Mouse (Mus musculus): Measurements from ENCODE around the gene Alox12. TPM values are rescaled to one million over a fixed set of nuclear protein-coding genes. Genes with fewer than 3 reads are reported as not detected.

Gene Alox12
- polyA plus RNA-seq, 1 experiment from 2014 or later, result 20.0 TPM

DNA sequence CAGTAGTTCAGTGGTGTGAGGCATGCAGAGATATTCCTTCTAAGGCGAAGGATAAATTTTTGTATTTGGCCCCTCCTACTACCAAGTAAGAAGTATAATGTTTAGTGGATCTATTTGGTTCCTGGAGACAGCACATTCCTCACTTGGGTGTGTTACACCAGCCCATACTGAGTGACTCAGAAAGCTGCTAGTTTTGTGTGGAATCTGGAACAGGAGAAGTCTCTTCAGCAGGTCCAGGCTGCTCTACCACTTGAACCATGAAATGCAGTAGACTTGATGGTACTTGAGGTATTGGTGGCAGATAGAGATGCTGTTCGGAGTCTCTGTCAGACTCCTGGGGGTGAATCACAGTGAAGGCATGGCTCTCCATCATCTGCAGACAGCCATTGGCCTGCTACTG, 44.5 kb downstream of the Alox12 start:
- Histone ChIP-seq H3K4me2 (ENCODE audit: low read depth, low read length) (no peak overlapping the region), H3K9me3 (ENCODE audit: low read length) (no peaks in the 10 kb centered on the region), H3K27me3 (ENCODE audit: insufficient read depth, low read length) (peaks cover 27% of the 10 kb centered on the region), H3K4me3 (ENCODE audit: low read depth, low read length) (no peak overlapping the region), H3K36me3 (replicated peaks; ENCODE audit: insufficient read depth, low read length) (no peaks in the 10 kb centered on the region), H3K27ac (ENCODE audit: low read depth) (no peak overlapping the region), H3K9ac (replicated peaks) (no peak overlapping the region), H3K4me1 (ENCODE audit: insufficient read depth) (peaks cover 16% of the 10 kb centered on the region)
- WGBS (ENCODE audit: insufficient replicate concordance), result 92% methylated on average over 2 of the region's 2 CpGs
- TF ChIP-seq EP300 (IDR thresholded peaks at IDR 0.05; ENCODE audit: low read depth), result no peak
- TF ChIP-seq CTCF (IDR thresholded peaks at IDR 0.05; ENCODE audit: low read depth), result no peak
- ATAC-seq (no peak), DNase-seq (no peak)

GRCm38 (mm10) chr11:70208778-70209388, 46.3 kb downstream of the Alox12 start:
- Histone ChIP-seq H3K9ac (replicated peaks) (no peak overlapping the region), H3K4me1 (ENCODE audit: insufficient read depth) (peaks cover 7% of the 10 kb centered on the region), H3K36me3 (replicated peaks; ENCODE audit: insufficient read depth, low read length) (no peaks in the 10 kb centered on the region), H3K9me3 (ENCODE audit: low read length) (no peaks in the 10 kb centered on the region), H3K4me2 (ENCODE audit: low read depth, low read length) (no peak overlapping the region), H3K4me3 (ENCODE audit: low read depth, low read length) (no peak overlapping the region), H3K27me3 (ENCODE audit: insufficient read depth, low read length) (peaks cover 9% of the 10 kb centered on the region), H3K27ac (ENCODE audit: low read depth) (no peak overlapping the region)
- DNase-seq (no peak), ATAC-seq (peak; percentile 74)
- WGBS (ENCODE audit: insufficient replicate concordance), result 57% methylated on average over 5 of the region's 5 CpGs
- TF ChIP-seq EP300 (IDR thresholded peaks at IDR 0.05; ENCODE audit: low read depth) (no peak), CTCF (IDR thresholded peaks at IDR 0.05; ENCODE audit: low read depth) (no peak)

DNA sequence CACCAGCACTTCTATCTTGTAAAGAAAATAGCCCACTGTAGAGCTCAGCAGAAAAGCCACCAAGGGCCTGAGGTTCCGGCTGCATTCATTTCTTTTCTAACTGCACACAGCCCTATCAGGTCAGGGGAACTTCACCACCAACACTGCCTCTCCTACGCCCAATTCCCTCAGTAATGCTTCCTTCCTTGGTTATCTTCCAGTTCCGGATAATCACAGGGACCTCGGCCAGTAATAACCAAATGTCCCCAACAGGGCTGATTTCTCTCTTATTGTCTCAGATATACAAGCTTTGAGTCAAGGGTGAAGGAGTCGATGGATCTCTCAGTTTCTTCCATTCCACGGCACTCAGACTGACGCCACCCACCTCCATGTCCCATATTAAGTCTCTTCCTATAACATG, 47.9 kb downstream of the Alox12 start:
- no peak overlapping the region for H3K9ac ChIP-seq (replicated peaks)
- no peak overlapping the region for H3K4me3 ChIP-seq (ENCODE audit: low read depth, low read length)
- 79% methylated on average over 7 of the region's 7 CpGs for WGBS (ENCODE audit: insufficient replicate concordance)
- no peak for DNase-seq
- H3K4me2 ChIP-seq (ENCODE audit: low read depth, low read length), result no peak overlapping the region
- no peaks in the 10 kb centered on the region for H3K9me3 ChIP-seq (ENCODE audit: low read length)
- TF ChIP-seq CTCF (IDR thresholded peaks at IDR 0.05; ENCODE audit: low read depth), result no peak
- no peak for TF ChIP-seq EP300 (IDR thresholded peaks at IDR 0.05; ENCODE audit: low read depth)
- no peaks in the 10 kb centered on the region for H3K27me3 ChIP-seq (ENCODE audit: insufficient read depth, low read length)
- ATAC-seq, result no peak
- H3K4me1 ChIP-seq (ENCODE audit: insufficient read depth), result peaks cover 3% of the 10 kb centered on the region; the same call in 1 of the 2 replicates
- no peaks in the 10 kb centered on the region for H3K36me3 ChIP-seq (replicated peaks; ENCODE audit: insufficient read depth, low read length)
- no peak overlapping the region for H3K27ac ChIP-seq (ENCODE audit: low read depth)

GRCm38 (mm10) chr11:70206801-70207200, 48.4 kb downstream of the Alox12 start:
- DNase-seq, result no peak
- TF ChIP-seq EP300 (IDR thresholded peaks at IDR 0.05; ENCODE audit: low read depth) (no peak), CTCF (IDR thresholded peaks at IDR 0.05; ENCODE audit: low read depth) (no peak)
- Histone ChIP-seq H3K27ac (ENCODE audit: low read depth) (no peak overlapping the region), H3K9ac (replicated peaks) (no peak overlapping the region), H3K9me3 (ENCODE audit: low read length) (no peaks in the 10 kb centered on the region), H3K4me3 (ENCODE audit: low read depth, low read length) (no peak overlapping the region), H3K36me3 (replicated peaks; ENCODE audit: insufficient read depth, low read length) (no peaks in the 10 kb centered on the region), H3K27me3 (ENCODE audit: insufficient read depth, low read length) (no peaks in the 10 kb centered on the region), H3K4me1 (ENCODE audit: insufficient read depth) (peaks cover 3% of the 10 kb centered on the region; the same call in 1 of the 2 replicates), H3K4me2 (ENCODE audit: low read depth, low read length) (no peak overlapping the region)
- no peak for ATAC-seq
- WGBS (ENCODE audit: insufficient replicate concordance), result 47% methylated on average over 2 of the region's 2 CpGs

DNA sequence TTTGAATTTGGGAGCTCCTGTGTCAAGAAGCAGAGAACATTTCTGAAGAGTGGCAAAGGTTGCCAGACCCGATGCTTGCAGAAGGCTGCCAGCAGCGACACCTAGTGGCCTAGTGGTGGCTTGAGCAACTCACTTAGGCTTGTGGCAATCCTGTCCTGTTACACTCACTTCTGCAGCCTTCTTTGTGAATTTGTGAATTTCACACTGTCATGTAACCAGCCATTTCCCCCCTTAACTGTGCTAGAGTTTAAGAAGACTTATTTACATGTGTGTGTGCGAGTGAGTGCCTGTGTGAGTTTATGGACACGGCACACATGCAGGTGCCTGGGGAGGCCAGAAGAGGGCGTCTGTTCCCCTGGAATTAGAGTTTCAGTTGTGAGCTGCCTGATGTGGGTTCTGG, 53.5 kb downstream of the Alox12 start:
- H3K4me1 ChIP-seq (ENCODE audit: insufficient read depth), result no peaks in the 10 kb centered on the region
- H3K4me3 ChIP-seq (ENCODE audit: low read depth, low read length), result no peak overlapping the region
- H3K36me3 ChIP-seq (replicated peaks; ENCODE audit: insufficient read depth, low read length), result no peaks in the 10 kb centered on the region
- no peaks in the 10 kb centered on the region for H3K9me3 ChIP-seq (ENCODE audit: low read length)
- ATAC-seq (peak; percentile 43; the same call in 1 of the 2 replicates), DNase-seq (peak; percentile 89)
- no peak overlapping the region for H3K27ac ChIP-seq (ENCODE audit: low read depth)
- peak; percentile 94 for TF ChIP-seq CTCF (IDR thresholded peaks at IDR 0.05; ENCODE audit: low read depth)
- TF ChIP-seq EP300 (IDR thresholded peaks at IDR 0.05; ENCODE audit: low read depth), result no peak
- WGBS (ENCODE audit: insufficient replicate concordance), result 37% methylated on average over 5 of the region's 5 CpGs
- no peak overlapping the region for H3K9ac ChIP-seq (replicated peaks)
- no peaks in the 10 kb centered on the region for H3K27me3 ChIP-seq (ENCODE audit: insufficient read depth, low read length)
- H3K4me2 ChIP-seq (ENCODE audit: low read depth, low read length), result no peak overlapping the region

DNA sequence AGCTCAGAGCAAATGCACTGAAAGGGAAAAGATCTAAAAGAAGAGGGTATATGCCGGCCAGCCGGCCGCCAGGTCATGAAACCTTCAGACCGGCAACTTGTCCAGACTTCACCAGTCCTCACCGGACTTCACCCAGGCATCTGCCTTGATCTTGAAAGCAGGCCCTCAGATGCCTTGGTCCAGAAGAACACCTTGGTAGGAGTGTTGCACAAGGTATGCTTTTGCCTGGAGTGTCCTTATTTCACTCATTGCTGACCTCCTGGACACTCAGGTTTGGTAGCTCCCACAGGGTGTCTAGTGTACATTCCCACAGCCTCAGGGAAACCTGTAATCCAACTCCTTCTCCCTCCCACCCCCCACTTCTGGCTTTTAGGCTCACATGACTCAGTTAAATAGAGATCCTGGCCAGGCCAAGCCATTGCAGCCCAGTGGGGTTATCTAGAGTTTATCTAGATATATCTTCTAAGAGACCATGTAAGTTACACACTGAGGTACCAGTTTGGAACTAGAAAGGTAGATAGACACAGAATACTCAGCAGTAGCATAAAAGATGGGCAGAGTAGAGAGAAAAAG, 55.0 kb downstream of the Alox12 start:
- no peak overlapping the region for H3K9ac ChIP-seq (replicated peaks)

More for the DNA sequence above, 55.0 kb downstream of the Alox12 start:
- H3K27me3 ChIP-seq (ENCODE audit: insufficient read depth, low read length), result no peaks in the 10 kb centered on the region
- no peak for TF ChIP-seq EP300 (IDR thresholded peaks at IDR 0.05; ENCODE audit: low read depth)
- TF ChIP-seq CTCF (IDR thresholded peaks at IDR 0.05; ENCODE audit: low read depth), result no peak
- no peak overlapping the region for H3K27ac ChIP-seq (ENCODE audit: low read depth)
- no peak overlapping the region for H3K4me2 ChIP-seq (ENCODE audit: low read depth, low read length)
- 63% methylated on average over 5 of the region's 5 CpGs for WGBS (ENCODE audit: insufficient replicate concordance)
- H3K36me3 ChIP-seq (replicated peaks; ENCODE audit: insufficient read depth, low read length), result no peaks in the 10 kb centered on the region
- H3K4me1 ChIP-seq (ENCODE audit: insufficient read depth), result no peaks in the 10 kb centered on the region
- no peaks in the 10 kb centered on the region for H3K9me3 ChIP-seq (ENCODE audit: low read length)
- ATAC-seq (no peak), DNase-seq (no peak)
- no peak overlapping the region for H3K4me3 ChIP-seq (ENCODE audit: low read depth, low read length)
